Mouse (Mus musculus) 416B (cell line): ENCODE measurements around the gene Odc1.
A peak's percentile ranks its signal among the peaks of the same experiment; 100 is the strongest.
"Not testable (repeated sequence)": the region's sequence is repeated elsewhere in the genome, so short reads cannot be mapped to it uniquely, and the experiment has no call there.

Experiments used
- DNase-seq: peaks from one replicate; pipeline ENCODE4 v3.0.0; 2011; ENCODE audit warnings: low read depth

The Odc1 gene

DNA sequence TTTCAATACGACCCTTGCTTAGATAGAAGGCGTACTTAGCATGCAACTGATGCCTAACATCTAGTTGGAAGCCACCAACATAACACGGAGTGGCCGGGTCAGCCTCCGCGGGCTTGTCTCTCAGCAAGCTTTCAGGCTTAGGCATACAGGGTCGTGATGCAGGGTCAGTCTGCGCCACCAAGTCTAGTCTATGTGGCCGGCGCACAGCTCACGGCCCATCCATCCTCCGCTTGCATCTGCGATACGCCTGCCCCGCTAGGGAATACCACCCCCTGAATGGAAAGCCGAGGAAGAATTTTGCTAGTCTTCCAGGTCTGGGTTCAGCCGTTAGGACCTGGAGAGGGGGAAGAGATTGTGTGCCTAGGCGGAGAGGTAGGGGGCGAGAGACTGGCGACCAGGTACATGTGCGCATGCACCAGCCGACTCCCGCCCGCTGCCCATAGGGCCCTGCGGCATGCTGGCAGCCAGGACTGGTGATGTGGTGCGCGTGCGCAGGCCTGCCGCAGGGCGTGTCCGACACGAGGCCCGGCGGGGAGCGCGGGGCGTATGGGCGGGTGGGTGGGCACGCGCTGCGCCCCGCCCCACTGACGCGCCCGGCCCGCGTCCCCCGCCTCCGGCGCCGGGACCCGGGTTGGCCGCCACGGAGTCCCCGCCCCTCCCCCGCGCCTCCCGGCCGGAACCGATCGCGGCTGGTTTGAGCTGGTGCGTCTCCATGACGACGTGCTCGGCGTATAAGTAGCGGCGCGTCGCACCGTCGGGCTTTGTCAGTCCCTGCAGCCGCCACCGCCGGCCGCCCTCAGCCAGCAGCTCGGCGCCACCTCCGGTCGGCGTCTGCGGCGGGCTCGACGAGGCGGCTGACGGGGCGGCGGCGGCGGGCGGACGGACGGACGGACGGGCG, at the start of gene Odc1:
Gene Odc1, plus strand, starts transcription at position 586 of the 898 bp plus-strand sequence.
- peak; percentile 91 for DNase-seq

DNA sequence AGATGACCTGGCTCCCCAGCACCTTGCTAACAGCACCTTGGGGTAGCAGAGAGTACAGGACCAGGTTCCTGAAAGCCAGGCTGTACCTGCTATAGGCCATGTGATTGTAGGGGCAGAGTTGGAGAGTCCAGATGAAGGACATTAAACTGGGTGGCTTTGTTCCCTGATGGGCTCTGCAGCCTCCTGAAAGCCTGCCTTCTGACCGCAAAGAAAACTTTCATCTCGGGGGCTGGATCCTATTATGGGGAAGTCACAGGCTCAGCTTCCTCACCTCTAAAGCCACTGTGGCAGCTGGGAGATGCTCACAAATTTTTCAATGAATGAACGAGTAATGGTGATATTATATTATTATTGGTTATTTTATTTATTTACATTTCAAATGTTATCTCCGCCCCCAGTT, 49.8 kb upstream of the Odc1 start:
- no peak for DNase-seq

DNA sequence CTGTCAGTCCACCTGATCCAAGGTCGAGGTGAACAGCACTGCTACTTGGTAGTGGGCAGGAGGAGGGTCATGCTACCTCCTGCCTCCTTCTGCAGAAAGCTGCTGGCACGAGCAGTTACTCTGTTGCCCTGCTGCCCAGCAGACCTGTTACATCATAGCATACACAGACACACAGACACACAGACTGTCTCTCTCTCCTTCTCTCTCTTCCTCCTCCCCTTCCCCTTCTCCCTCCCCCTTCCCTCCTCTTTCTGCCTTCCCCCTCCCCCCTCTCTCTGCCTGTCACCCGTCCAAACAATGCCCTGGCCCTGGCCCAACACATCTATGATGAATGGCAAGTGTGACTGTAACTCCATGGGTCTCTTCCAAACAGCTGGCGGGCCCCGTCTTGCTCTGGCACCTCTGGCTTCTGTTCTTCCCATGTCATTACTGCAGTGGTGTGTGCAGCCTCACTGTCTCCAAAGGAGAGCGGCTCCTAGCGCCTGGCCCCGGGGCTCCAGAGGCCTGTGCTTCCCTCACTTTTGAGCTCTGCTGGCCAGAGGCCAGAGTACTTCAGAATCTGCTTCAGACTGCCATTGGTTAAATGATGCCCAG, 48.6 kb upstream of the Odc1 start:
- no peak for DNase-seq

DNA sequence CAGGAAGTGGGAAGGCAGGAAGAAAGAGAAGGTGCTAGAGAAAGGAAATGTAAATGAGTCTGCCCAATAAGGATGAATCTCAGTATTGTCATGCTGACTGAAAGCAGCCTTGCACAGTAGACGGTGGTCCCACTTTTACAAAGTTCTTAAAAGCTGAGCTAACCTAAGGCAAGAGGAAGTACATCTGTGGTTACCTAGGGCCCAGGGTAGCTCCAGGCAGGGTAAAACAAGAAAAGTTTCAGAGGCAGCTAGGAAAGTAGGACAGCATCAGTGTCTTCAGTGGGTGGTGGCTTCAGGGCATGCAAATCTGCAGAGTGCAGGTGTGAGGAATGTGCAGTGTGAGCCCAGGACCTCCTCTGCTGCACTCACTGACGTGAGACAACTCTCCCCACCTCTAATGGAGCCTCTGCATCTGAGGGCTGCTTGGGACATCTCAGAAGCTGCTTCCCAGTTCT, 38.9 kb upstream of the Odc1 start:
- no peak for DNase-seq

DNA sequence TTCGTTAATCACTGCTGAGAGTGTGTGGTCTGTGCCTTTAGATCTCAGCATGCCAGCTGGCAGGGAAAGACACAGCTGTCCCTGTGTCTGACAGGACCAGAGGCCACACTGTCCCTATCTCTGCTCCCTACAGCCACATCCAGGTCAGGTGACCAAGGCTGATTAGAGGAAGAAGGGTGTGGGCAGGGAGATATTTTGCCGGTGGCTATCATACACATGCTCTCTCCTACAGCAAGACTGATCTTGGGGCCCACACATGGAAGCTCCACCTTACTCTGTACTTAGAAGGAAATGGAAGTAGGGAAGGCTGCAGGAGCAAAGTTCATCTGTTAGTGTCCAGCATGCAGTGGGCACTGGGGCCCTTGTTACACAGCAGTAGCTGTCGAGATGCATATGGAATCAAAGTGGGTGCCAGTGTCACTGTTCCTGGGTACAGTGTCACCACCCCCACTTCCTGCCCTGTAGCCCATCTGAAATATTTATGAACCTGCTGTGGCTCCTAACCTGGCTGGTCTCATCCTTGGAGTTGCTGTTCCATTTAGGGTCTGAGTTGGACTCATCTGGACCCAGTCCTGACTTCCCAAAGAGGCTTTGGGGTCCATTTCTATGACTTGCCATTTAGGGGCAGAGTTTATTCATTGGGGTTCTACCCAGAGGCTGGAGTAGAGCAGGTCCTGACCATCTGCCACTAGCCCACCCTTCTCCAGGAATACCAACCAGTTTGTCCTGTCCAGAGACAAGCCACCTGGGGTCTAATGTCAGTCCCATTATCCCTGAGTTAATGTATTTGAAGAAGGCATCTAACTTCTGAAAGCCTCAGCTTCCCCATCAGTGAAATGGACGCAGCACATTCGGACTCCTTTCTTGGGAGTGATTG, 38.2 kb upstream of the Odc1 start:
- DNase-seq = no peak

DNA sequence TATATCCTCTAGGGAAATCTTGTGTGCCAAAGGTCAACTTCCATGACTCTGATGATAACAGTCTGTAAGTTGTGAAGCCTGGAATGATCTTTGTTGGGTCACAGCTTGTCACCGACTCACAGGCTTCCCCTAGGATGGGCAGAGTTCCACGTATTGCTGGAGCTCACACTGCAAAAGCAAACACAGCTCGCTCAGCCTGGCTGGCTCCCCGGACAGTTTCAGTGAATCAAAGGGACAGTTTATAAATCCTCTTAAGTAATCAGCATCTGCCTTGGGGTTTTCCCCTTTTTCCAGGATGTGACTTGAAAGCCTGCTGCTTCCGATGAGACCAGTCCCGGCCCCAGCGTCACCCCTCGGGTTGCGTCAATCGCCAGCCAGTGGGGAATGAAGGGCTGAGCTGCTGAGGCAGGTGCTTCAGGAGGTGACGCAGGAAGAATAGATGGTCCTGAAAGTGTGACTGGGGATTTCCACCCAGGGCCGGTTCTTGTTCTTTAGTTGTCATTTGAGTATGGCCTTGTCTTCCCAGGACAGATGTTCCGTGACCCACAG, 37.5 kb upstream of the Odc1 start:
- DNase-seq = no peak

DNA sequence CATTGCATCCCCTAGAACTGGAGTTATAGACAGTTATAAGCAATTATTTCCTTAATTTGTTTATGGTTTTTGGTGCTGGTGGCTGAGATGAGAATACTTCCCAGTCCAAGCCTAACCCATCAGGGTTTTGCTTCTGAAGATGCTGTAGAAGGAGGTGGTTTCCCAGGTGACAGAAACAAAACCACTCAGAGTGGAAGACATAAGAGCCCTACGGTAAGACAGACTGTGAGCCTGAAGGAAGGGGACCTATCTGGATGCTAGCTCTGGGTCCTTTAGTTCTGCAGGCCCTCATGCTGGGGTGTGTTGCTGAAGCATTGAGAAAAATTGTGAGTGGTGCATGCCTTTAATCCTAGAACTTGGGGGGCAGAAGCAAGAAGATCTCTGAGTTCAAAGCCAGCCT, 35.3 kb upstream of the Odc1 start:
- no peak for DNase-seq

DNA sequence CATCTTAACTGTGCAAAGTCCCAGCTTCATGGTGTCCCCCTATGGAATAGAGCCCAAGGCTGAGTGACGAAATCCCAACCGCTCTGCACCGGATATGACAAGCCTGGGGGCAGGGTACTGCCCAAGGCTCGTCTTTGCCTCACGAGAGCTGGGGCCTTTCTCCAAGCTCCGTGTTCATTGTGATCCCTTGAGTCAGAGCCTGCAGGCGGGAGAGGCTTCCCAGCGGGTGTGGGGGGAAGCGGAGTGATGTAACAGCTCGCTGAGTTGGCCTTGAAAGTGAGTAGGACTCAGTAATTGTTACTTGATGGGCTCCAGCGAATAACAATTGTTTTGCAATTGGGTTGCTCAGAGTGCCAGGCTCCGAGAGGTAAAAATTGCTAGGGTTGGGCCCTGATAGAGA, 34.4 kb upstream of the Odc1 start:
- no peak for DNase-seq

DNA sequence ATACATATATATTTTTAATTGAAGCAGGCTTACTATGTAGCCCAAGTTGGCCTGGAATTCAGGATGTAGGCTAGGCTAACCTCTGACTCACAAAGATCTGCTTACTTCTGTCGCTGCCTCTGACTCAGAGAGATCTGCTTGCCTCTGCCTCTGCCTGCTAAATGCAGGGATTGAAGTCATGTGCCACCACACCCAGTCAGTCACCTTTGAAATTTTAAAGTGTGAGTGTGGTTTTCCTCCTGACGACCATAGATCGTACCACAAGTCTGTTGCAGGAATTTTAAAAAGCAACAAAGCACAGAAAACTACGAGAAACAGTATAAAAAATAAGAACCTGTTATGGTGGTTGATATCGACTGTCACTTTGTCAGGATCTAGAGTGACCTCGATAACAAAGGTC, 33.6 kb upstream of the Odc1 start:
- no peak for DNase-seq

DNA sequence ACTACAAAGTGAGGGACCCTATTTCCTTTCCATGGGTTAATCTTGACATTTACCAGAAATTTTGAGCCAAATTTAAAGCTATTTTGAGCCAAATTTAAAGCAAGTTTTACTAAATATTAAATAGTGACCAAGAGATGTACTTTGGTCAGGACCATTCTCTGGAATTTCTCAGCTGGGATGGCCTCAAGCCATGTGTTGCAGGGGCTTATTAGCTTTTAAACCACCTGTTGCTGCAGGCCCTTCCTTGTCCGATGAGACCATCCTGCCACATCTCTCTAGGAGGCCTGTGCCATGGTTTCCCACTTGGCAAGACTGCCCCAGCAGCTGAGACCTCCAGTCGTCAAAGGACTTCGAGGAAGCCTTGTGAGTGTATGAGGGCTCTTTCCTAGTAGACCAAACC, 15.4 kb upstream of the Odc1 start:
- DNase-seq = no peak

DNA sequence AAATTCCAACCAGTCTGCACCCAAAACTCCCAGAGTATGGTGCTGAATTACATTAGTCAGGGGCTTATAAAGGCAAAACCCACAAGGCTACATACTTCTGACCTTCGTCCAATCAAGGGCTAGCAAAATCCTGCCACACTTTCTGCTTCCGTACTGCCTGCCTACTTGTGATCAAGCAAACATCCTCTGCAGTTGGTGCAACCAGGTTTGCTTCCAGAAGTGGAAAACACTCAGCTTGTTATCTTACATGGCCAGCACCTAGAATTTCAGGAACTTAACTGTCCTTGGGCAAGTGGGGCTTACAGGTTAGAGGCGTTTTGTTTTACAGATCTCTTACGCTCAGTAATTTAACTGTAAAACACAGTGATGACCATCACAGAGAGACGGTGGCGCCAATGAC, 14.9 kb upstream of the Odc1 start:
- no peak for DNase-seq

DNA sequence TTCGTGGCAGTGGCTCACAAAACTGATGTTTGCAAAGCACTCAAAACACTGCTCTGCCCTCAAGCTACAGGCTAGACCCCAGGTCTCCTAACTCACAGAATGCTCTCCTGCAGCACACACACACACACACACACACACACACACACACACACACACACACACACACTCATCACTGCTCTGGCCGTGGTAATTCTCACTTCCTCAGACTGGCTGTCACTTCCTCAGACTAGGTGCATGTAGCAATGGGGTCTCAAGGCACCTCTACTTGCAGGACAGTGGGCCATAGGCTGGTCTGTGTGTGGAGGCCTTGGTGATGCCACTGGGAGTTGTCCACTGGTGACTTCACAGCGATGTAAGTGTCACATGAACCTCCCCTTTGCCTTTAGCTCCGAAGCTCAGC, 13.8 kb upstream of the Odc1 start:
- DNase-seq = no peak

DNA sequence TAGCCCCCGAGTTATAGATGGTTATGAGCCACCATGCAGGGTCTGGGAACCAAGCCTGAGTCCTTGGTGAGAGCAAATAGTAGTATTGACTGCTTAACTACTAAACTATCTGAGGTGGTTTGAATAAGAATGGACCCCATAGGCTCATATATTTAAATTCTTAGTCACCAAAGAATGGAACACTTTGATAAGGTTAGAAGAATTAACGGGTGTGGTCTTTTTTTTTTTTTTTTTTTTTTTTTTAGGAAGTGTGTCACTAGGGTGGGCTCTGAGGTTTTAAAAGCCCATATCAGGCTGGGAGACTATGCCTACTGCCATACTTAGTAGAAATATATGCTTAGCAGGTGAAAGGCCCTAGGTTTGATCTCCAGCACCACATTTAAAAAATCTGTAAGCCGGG, 8.4 kb upstream of the Odc1 start:
- no peak for DNase-seq

DNA sequence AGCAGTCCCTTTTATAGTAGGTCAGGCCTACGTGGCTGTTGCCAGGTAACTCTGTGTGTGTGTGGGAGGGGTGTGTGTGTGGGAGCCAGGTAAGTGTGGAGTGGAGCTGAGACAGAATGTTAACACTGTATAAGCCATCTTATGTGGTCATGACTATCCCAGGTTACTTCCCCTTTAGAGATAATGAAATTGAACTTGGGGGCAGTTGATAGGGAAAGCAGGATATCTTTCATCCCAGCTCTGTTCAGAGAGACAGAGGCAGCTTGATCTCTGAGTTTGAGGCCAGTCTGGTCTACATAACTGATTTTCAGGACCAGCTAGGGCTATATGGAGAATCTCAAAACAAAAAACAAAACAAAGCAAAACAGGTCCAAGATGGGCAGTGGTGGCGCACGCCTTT, 7.4 kb upstream of the Odc1 start:
- no peak for DNase-seq

DNA sequence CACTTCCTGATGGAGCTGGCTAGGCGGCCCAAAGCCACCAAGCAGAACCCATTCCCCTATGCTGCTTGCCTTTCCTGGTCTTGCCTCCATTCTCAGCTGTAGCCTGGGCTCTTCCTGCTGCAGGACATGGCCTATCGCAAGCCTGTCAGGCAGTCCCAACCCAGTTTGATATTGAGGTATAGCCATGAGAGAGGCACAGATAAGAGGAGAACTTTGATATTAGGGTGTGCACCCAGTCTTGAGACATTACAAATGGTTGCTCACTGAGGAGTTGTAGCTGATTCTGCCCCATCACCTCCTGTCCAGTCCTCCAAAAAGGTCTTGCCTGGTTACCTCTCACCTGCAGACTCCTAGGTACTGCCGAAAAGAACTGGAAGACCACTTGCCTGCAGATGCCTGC, 6.5 kb upstream of the Odc1 start:
- DNase-seq = no peak

DNA sequence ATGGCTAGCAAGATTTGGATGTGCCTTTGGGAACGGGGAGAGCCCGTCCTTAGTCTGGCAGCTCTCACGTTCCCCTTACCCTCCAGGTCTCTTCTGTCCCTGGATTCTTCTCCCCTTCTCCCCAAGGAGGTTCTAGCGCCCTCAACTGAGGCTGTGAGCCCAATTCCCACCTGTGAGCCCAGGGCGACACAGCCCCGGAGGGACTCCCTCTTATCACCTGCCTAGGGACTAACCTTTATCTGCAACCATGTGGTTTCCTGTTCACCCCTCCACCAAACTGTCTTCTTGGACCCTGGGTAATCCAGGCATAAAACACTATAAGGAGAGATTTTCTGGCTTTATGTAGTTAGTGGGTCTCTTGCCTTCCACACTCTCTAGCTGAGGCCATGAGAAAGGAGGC, 5.6 kb upstream of the Odc1 start:
- DNase-seq = no peak

DNA sequence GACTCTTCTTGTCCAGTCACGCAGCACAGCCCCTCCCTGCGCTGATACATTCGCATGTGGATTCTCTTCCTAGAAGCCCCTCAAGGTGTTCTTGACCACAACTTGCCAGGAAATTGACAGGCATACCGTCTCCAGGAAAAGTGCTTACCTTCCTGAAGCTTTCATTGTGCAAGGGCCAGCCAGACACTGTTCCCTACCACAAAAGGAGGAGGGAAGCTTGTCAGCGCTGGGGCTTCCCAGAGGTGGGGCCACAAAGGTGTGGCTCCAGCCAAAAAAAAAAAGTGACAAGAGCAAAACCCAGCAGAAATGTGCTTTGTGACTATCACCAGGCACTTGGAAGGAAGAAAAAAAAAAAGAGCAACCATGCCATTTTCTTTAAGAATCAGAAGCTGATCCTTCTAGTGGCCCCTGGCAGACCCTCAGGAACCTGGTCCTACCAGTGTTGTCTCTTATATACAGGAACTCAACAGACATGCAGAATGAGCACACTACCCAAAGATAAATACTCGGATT, 4.5 kb upstream of the Odc1 start:
- DNase-seq = no peak

DNA sequence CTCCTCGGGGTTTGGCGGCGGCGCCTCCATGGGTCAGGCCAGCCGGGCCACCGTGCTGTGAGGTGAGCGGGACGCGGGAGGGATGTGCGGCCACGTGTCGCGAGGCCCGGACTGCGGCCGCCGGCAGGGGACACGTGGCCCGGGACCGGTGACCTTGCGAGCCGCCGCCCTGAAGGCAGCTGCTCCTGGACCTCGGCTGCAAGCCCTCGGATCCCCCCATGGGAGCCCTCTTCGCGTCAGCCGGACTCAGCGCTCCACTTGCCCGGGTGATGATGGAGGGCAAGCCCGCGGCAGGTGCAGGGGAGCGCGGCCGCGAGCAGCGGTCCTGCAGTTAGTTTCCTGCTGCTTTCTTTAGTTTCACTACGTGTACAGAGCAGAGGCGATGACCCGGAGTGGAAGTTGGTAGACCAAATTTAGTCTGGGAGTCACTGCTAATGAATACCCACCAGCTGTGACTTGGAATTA, 545 bp downstream of the Odc1 start:
- DNase-seq = peak; percentile 50

DNA sequence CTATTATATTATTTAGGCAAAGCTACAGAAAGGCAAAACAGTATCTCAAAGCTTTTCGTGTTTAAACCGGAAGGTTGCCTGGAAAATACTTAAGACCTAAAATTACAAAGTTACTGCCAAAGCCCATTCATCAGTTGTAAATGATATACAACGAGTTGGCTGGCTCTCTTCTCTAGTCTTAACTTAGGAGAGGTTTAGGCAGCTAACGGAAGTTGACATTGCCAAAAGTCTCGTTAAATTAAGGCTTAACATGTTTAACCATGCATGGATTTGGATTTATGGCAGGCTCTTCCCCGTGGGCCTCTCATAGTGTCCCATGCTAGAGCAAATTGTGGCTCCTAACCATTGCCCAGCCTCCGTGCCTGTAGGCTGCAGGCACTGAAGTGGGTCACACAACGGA, 1.3 kb downstream of the Odc1 start:
- peak; percentile 30 for DNase-seq

DNA sequence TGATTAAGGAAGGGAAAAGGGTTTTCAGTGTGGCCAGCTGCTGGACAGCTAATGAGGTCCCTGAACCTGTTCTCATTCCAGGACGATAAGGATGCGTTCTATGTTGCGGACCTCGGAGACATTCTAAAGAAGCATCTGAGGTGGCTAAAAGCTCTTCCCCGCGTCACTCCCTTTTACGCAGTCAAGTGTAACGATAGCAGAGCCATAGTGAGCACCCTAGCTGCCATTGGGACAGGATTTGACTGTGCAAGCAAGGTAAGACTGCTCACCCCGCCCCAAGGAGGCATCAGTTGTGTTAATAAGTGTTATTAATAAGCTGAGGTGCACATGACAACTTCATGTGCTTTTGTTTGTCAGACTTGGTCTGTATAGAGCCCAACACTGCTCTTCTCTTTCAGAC, 3.0 kb downstream of the Odc1 start:
- DNase-seq = not testable (repeated sequence)

DNA sequence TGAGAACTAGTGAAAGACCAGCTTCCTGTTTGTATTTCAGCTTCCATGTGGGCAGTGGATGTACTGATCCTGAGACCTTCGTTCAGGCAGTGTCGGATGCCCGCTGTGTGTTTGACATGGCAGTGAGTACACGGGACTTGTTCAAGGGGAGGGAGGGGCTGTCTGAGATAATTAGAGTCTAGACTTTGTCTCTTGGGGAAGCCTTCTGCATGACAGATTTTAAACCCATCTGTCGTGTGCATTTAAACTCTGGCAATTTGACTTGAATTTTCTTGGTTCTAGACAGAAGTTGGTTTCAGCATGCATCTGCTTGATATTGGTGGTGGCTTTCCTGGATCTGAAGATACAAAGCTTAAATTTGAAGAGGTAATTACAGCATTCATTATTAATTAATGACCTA, 3.9 kb downstream of the Odc1 start:
- no peak for DNase-seq

DNA sequence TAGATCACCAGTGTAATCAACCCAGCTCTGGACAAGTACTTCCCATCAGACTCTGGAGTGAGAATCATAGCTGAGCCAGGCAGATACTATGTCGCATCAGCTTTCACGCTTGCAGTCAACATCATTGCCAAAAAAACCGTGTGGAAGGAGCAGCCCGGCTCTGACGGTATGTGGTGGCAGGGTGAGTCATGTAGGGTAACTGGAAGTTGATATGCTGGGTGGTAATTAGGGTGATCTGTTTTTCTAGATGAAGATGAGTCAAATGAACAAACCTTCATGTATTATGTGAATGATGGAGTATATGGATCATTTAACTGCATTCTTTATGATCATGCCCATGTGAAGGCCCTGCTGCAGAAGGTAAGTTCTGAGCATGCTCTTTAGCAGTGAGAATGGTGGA, 4.8 kb downstream of the Odc1 start:
- DNase-seq = peak; percentile 49
